Mouse (Mus musculus): ENCODE measurements at regions not wholly inside any gene's neighbourhood (a gene's known extent, or its start where the extent isn't known, plus 50 kb on each side); places are given as distances from the start of the nearest gene placed in this dataset.
"Not testable (repeated sequence)": the region's sequence is repeated elsewhere in the genome, so short reads cannot be mapped to it uniquely, and the experiment has no call there.

DNA sequence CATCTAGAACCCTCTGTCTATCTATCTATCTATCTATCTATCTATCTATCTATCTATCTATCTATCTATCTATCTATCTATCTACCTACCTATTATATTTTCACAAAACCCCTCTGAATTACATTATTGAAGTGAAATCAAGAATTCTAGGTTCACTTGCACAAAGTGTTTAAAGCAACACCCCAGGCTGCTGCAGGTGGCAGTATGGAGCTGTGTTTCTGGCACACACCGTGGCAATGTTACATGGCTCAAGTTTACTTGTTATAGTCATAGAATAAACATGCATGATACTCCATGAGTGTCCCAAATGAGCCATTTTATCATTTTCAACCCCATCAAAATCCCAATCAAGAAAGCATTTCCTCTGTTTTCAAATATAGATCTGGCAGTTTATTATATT lies 538.6 kb upstream of the Got2 start:
- Histone ChIP-seq H3K9ac (no peak overlapping the region), H3K4me1 (no peaks in the 10 kb centered on the region), H3K27ac (no peak overlapping the region), H3K36me3 (no peaks in the 10 kb centered on the region), H3K4me2 (no peak overlapping the region), H3K4me3 (replicated peaks) (no peak overlapping the region), H3K9me3 (no peaks in the 10 kb centered on the region), H3K27me3 (replicated peaks) (no peaks in the 10 kb centered on the region)
- no peak for ATAC-seq (ENCODE audit: insufficient read depth, low FRiP score, low read depth)
- 50% methylated on average over 1 of the region's 1 CpGs for WGBS

DNA sequence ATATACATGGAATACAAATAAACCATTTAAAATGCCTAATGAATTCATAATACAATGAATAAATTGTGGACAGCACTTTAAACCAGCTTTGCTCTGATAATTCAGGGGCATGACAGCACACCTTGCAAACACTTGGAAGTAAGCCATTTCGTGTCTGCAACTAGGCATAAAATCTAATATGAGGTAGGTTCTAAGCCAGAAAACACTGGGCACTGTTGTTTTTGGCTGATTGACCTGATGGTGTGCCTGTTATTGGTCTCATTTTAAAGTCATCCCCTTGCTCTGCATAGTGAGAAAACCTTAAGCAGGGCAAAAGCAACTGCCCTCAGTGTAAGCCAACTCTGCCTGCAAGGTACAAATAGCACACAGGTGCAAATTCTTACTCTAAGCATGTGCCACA lies 521.3 kb upstream of the Got2 start:
- no peak overlapping the region for H3K27ac ChIP-seq
- no peak overlapping the region for H3K9ac ChIP-seq
- H3K9me3 ChIP-seq: no peaks in the 10 kb centered on the region
- H3K4me1 ChIP-seq: no peaks in the 10 kb centered on the region
- no peaks in the 10 kb centered on the region for H3K27me3 ChIP-seq (replicated peaks)
- ATAC-seq (ENCODE audit: insufficient read depth, low FRiP score, low read depth): no peak
- no peaks in the 10 kb centered on the region for H3K36me3 ChIP-seq
- 47% methylated on average over 1 of the region's 1 CpGs for WGBS
- no peak overlapping the region for H3K4me2 ChIP-seq
- H3K4me3 ChIP-seq (replicated peaks): no peak overlapping the region

DNA sequence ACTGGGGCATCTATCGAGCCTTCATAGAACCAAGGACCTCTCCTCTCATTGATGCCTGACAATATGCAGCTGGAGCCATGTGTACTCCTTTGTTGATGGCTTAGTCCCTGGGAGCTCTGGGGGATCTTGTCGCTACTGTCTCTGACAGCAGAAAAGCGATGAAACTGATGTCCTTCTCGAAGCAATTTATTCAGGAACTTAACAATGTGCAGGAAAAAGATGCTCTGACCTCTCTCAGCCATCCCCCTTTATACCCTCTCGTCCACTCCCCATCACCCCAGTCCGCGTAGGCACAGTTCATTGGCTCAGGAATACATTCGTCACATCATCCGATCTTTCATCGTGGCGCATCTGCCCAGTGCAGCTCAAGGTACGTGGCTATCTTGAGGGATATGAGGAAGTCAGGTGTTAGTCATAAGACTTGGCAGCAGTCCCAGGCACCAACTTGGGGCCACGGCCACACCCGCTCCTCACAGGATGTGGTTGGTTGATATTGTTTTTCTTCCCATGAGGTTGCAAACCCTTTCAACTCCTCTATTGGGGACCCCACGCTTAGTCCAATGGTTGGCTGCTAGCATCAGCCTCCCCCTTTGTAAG lies 516.3 kb upstream of the Got2 start:
- H3K27ac ChIP-seq: no peak overlapping the region
- no peaks in the 10 kb centered on the region for H3K36me3 ChIP-seq
- H3K4me3 ChIP-seq (replicated peaks): no peak overlapping the region
- ATAC-seq (ENCODE audit: insufficient read depth, low FRiP score, low read depth): no peak
- no peaks in the 10 kb centered on the region for H3K4me1 ChIP-seq
- H3K9ac ChIP-seq: no peak overlapping the region
- WGBS: 85% methylated on average over 15 of the region's 15 CpGs
- H3K4me2 ChIP-seq: no peak overlapping the region
- H3K9me3 ChIP-seq: no peaks in the 10 kb centered on the region
- no peaks in the 10 kb centered on the region for H3K27me3 ChIP-seq (replicated peaks)

DNA sequence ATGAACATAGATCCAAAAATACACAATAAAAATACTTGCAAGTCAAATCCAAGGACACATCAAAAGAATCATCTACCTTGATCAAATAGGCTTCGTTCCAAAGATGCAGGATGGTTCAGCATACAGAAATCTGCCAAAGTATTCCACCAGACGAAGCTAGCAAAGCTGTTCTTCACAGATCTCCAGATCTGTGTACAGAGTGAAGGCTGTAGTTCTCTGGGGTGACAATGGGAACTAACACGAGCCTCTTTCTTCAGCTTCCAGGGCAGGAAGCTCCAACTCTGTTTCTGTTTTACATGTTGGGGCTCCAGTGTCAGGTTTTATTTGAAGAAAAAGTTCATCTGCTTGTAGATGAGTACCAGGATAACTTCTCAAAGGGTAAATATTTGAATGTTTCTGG lies 515.3 kb upstream of the Got2 start:
- no peak for ATAC-seq (ENCODE audit: insufficient read depth, low FRiP score, low read depth)
- Histone ChIP-seq H3K27ac (no peak overlapping the region), H3K27me3 (replicated peaks) (no peaks in the 10 kb centered on the region), H3K36me3 (no peaks in the 10 kb centered on the region), H3K4me3 (replicated peaks) (no peak overlapping the region), H3K9ac (no peak overlapping the region), H3K4me2 (no peak overlapping the region), H3K9me3 (no peaks in the 10 kb centered on the region), H3K4me1 (no peaks in the 10 kb centered on the region)
- 47% methylated on average over 3 of the region's 3 CpGs for WGBS

DNA sequence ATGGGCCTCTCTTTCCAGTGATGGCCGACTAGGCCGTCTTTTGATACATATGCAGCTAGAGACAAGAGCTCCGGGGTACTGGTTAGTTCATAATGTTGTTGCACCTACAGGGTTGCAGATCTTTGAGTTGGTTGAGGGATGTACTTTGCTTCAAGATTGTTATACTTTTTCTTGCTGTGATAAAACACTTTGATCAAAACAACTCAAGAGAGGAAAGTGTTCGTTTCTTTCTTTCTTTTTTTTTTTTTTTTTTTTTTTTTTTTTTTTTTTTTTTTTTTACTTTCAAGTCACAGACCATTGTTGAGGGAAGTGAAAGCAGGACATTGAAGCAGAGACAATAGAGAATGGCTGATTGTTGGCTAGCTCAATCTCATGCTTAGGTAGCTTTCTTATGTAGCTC lies 511.0 kb upstream of the Got2 start:
- not testable (repeated sequence) for H3K9me3 ChIP-seq; ATAC-seq (ENCODE audit: insufficient read depth, low FRiP score, low read depth); H3K27me3 ChIP-seq (replicated peaks); H3K4me2 ChIP-seq; H3K9ac ChIP-seq; H3K36me3 ChIP-seq; H3K4me1 ChIP-seq; H3K4me3 ChIP-seq (replicated peaks); H3K27ac ChIP-seq
- WGBS: 87% methylated on average over 4 of the region's 4 CpGs

DNA sequence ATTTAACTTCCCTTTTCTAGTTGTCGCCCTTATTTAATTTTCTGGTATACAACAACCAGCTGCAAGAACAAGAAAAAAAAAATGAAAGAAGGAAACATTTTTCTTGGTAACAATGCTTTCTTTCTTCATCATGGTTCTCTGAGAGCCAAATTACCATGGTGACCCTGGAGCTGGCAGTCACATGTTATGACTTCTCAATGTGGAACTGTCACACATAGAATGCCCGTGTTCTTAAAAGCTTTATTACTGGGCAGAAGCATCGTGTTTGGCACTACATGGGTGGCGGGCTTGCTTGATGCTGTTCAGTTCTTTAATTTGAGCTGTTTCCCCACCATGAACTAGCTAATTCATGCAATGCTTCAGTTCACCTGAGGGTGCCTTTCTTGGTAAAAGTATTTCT lies 504.7 kb upstream of the Got2 start:
- no peak overlapping the region for H3K4me3 ChIP-seq (replicated peaks)
- H3K4me1 ChIP-seq: no peaks in the 10 kb centered on the region
- WGBS: 68% methylated on average over 4 of the region's 4 CpGs
- ATAC-seq (ENCODE audit: insufficient read depth, low FRiP score, low read depth): no peak
- H3K9me3 ChIP-seq: no peaks in the 10 kb centered on the region
- H3K4me2 ChIP-seq: no peak overlapping the region
- no peak overlapping the region for H3K9ac ChIP-seq
- H3K36me3 ChIP-seq: no peaks in the 10 kb centered on the region
- H3K27me3 ChIP-seq (replicated peaks): no peaks in the 10 kb centered on the region
- H3K27ac ChIP-seq: no peak overlapping the region

DNA sequence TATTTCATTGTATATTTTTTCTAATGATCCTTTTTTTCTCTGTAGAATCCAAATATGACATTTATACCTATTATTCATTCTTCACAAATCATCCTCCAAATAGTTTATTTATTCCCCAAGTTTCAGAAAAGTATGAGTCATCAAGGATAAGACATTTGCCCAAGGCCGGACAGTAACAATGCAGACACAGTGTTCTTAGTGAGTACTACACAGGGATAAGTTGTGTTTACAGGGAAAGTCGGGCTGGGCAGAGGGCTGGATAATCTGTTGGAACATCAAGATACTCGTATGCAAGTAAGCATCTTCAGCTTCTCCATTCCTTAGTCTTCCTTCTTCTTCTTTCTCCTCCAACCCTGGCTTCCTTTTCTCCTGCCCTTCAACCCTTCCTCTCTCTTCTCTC lies 500.9 kb upstream of the Got2 start:
- Histone ChIP-seq H3K27ac (no peak overlapping the region), H3K4me2 (no peak overlapping the region), H3K36me3 (no peaks in the 10 kb centered on the region), H3K27me3 (replicated peaks) (no peaks in the 10 kb centered on the region), H3K9me3 (no peaks in the 10 kb centered on the region), H3K4me1 (no peaks in the 10 kb centered on the region), H3K9ac (no peak overlapping the region), H3K4me3 (replicated peaks) (no peak overlapping the region)
- WGBS: 74% methylated on average over 3 of the region's 3 CpGs
- ATAC-seq (ENCODE audit: insufficient read depth, low FRiP score, low read depth): no peak

DNA sequence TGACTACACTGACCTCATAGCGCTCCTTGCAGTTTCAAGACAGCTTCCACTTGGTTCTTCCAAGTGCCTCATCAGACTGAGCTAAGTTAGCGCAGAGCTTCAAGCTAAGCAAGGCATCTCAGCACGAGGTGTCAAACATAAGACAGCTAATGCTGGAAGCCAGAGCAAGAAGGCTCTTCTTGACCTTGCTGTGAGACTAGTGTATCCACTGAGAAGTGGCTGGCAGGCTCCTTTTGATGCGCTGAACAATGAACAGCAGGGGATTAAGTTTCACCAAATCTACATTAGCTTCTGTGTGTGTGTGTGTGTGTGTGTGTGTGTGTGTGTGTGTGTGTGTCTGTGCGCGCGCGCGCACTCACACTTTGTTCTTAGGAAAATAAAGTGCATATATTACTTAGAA lies 482.2 kb upstream of the Got2 start:
- Histone ChIP-seq H3K27me3 (replicated peaks) (no peaks in the 10 kb centered on the region), H3K4me1 (no peaks in the 10 kb centered on the region), H3K4me2 (no peak overlapping the region), H3K27ac (no peak overlapping the region), H3K9ac (no peak overlapping the region), H3K4me3 (replicated peaks) (no peak overlapping the region), H3K36me3 (no peaks in the 10 kb centered on the region), H3K9me3 (no peaks in the 10 kb centered on the region)
- no peak for ATAC-seq (ENCODE audit: insufficient read depth, low FRiP score, low read depth)
- 89% methylated on average over 9 of the region's 9 CpGs for WGBS

DNA sequence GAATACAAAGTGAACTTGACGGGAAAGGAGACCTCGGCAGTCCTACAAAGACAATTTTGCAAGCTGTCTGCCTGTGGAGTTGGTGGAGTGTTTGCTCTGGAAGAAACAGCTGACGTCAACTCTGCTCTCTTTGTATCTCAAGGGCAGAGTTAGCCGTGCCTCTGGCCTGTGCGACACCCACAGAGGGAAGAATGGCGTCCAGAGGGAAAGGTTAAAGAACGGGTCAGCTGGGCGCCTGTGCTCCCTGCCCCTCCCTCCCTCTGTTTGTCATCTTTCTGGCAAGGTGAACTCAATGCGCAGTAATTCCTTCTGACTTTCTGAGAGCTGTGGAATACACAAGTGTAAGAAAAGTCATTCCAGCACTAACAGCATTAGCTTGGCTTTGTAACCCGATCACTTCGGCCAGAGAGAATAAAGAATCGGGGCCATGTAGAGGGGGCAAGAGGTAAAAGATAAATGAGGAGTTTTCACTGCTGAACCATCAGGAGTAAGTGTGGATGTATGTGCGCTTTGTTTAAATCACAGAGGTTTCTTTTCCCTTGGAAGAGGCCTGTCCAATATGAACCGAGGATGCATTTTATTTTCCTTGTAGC lies 474.6 kb upstream of the Got2 start:
- no peaks in the 10 kb centered on the region for H3K9me3 ChIP-seq
- no peak overlapping the region for H3K27ac ChIP-seq
- H3K4me3 ChIP-seq (replicated peaks): no peak overlapping the region
- ATAC-seq (ENCODE audit: insufficient read depth, low FRiP score, low read depth): peak; percentile 66; the same call in 1 of the 2 replicates
- 18% methylated on average over 14 of the region's 14 CpGs for WGBS
- no peaks in the 10 kb centered on the region for H3K27me3 ChIP-seq (replicated peaks)
- no peaks in the 10 kb centered on the region for H3K4me1 ChIP-seq
- H3K9ac ChIP-seq: no peak overlapping the region
- H3K4me2 ChIP-seq: no peak overlapping the region
- H3K36me3 ChIP-seq: no peaks in the 10 kb centered on the region

DNA sequence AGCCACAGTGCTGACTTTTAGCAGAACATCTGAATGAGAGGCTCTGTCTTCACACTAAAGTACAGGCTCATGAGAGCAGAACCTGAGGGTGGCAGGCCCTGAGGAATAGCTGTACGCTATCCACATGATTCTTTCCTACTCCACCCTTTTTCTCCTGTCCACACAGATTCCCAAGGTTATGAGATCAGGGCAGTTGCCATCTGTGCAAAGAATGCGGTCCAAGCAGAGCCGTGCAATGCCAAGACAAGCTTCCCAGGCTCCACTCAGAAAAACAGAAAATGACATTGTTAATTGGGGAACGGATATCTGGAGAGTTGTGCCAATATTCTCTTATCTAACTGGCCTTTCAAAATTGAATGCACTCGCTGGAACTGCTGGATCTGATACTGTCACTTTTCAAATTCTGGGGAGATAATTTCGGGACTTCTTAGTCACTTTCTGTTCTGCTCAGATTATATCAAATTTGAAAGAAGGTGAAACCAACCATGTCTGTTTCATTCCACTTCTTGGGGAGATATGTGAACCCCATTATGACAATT lies 462.3 kb upstream of the Got2 start:
- H3K27me3 ChIP-seq (replicated peaks): no peaks in the 10 kb centered on the region
- 63% methylated on average over 6 of the region's 6 CpGs for WGBS
- no peak overlapping the region for H3K4me3 ChIP-seq (replicated peaks)
- H3K4me1 ChIP-seq: no peaks in the 10 kb centered on the region
- H3K4me2 ChIP-seq: no peak overlapping the region
- ATAC-seq (ENCODE audit: insufficient read depth, low FRiP score, low read depth): no peak
- H3K36me3 ChIP-seq: no peaks in the 10 kb centered on the region
- no peak overlapping the region for H3K9ac ChIP-seq
- H3K9me3 ChIP-seq: no peaks in the 10 kb centered on the region
- no peak overlapping the region for H3K27ac ChIP-seq

DNA sequence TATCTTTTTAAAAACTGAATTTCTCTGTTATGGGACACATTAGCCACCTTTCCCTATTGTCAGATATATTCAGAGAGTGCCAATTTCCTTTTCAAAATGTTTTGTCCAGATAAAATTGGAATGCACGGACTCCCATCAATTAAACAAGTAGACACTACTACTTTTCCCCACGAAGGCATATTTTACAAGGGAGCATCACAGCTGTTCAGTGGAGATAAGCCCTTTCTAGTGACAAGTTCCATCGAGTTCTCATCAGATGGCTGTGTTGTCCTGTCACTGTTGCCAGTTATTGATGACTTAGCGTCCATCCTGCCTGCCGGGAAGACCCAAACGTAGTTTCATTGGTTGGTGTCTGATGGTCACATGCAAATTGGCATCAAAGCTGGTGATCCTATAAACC lies 461.2 kb upstream of the Got2 start:
- Histone ChIP-seq H3K27ac (no peak overlapping the region), H3K27me3 (replicated peaks) (no peaks in the 10 kb centered on the region), H3K4me3 (replicated peaks) (no peak overlapping the region), H3K9me3 (no peaks in the 10 kb centered on the region), H3K4me2 (no peak overlapping the region), H3K4me1 (no peaks in the 10 kb centered on the region), H3K9ac (no peak overlapping the region), H3K36me3 (no peaks in the 10 kb centered on the region)
- ATAC-seq (ENCODE audit: insufficient read depth, low FRiP score, low read depth): no peak
- 60% methylated on average over 6 of the region's 6 CpGs for WGBS

DNA sequence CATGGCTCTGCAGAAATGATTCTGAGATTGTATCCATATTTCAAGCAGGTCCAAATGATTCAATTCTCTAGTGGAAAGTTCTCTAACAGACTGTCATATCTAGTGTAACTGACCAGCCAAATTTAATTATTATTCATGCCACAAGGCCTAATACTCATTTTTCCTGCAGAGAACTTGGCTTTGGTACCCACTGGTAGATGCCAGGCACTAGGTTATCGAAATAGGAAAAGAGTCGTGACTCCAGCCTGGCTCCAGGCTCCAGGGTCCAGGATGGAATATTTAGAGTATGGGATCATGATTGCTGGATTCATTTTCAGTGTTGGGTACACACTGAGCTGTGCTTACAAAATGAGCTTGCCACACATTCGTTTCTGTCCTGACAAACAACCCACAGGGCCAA lies 452.4 kb upstream of the Got2 start:
- no peak overlapping the region for H3K4me3 ChIP-seq (replicated peaks)
- H3K4me2 ChIP-seq: no peak overlapping the region
- H3K36me3 ChIP-seq: no peaks in the 10 kb centered on the region
- H3K27me3 ChIP-seq (replicated peaks): no peaks in the 10 kb centered on the region
- no peaks in the 10 kb centered on the region for H3K4me1 ChIP-seq
- no peak for ATAC-seq (ENCODE audit: insufficient read depth, low FRiP score, low read depth)
- no peaks in the 10 kb centered on the region for H3K9me3 ChIP-seq
- no peak overlapping the region for H3K9ac ChIP-seq
- H3K27ac ChIP-seq: no peak overlapping the region
- 80% methylated on average over 3 of the region's 3 CpGs for WGBS

DNA sequence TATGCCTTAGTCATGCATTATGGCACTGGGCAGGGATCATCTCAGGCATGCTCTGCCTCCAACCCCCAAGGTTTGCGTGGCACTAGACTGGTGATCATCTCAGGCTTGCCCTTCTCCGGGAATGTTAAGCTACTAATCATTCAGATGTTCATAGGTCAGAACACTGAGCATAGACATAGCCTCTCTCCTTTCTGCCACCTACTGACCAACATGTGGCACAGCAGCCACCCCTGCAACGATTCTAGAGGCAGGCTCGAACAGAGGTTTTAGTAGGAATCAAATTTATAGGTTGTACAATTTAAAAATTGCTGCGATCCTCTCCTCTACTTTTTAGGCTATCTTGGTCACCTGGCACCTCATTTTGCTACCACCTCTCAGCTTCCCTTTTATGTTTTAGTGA lies 430.0 kb upstream of the Got2 start:
- H3K36me3 ChIP-seq: no peaks in the 10 kb centered on the region
- WGBS: 74% methylated on average over 5 of the region's 5 CpGs
- H3K4me1 ChIP-seq: no peaks in the 10 kb centered on the region
- H3K9ac ChIP-seq: no peak overlapping the region
- no peak for ATAC-seq (ENCODE audit: insufficient read depth, low FRiP score, low read depth)
- H3K27ac ChIP-seq: no peak overlapping the region
- no peak overlapping the region for H3K4me3 ChIP-seq (replicated peaks)
- H3K27me3 ChIP-seq (replicated peaks): no peaks in the 10 kb centered on the region
- H3K9me3 ChIP-seq: no peaks in the 10 kb centered on the region
- no peak overlapping the region for H3K4me2 ChIP-seq

Data from stomach, embryonic 15.5 days (tissue).